Mouse (Mus musculus) spleen, postnatal 10 days (tissue): Measurements from ENCODE around the gene Trpc5.

Experiments
- DNase-seq, 2 experiments: peaks; one replicate each; pipeline ENCODE4 v3.0.0; 2021 to 2022; ENCODE audit warnings: low spot score in 2 of 2

Gene Trpc5

DNA sequence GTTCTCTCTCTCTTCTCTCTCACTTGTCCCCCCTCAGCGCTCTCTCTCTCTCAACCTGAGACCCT is at the start of gene Trpc5:
Gene Trpc5 (minus strand): TSS at position 39 of the 65 bp plus-strand sequence.
- DNase-seq, result no peak

DNA sequence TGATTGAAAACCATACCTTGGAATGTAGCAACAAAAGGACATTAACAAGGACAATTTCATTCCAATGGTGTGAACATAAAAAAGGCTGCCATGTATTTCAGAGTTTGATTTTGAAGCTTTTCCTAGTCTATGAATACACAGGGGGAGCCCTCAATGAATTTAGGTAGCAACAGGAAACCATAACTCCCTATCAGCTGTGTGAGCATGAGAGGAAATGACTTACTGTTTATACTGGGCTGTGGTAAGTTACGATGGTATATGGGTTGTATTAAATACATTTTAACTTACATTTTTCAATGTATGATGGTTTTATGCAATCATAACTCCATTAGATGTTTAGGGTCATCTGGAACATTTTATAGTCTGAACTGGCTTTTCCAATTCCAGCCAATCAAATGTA is 28.4 kb upstream of the Trpc5 start:
- no peak for DNase-seq

DNA sequence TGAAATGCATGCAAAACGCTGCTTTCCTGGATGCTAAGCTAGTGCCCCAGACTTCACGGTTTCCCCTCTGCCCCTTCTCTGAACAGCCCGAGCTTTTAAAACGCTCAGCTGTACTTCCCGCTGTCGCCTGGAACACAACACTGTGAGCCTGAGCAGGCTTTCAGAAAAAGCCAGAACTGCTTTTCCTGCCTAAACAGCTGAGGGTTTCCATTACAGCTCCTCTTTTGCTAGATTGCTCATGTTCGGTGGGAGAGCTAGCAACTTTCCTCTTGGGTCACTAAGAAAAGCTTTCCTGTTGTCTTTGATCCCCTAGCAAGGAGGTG is 1.8 kb upstream of the Trpc5 start:
- no peak for DNase-seq

DNA sequence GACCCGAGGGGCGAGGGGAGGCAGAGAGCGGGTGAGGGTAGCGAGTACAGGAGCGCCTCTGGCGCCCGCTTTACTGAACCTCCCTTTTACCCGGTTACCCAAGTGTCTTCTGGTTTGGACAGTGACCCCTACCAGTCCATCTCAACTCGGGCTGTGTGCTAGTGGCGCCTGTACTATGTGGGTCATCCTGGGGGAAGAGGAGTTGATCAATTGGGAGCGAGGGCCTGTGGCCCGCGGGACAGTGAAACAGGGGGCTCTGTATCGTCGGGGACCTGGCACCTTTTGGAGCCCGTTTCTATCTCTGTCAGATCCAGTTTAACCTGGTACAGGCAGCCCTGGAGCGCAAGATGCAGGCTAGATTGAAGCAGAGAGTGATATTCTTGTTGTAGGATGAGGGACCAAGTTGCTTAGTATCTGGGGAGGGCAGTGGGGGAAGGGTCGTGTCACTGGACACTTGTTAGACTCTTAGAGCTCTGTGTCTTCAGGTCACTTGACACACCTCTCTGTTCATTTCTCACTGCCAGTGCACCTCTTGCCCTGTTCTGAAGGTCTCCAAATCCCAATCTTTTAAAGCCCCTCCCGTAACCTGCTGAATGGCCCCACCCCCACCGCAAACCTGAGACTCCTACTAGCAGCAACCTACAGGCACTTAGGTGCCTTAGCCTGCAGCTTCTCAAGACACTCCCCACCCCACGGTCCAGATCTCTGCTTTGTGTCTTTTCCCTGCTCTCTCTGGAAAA is 1.3 kb upstream of the Trpc5 start:
- no peak for DNase-seq

DNA sequence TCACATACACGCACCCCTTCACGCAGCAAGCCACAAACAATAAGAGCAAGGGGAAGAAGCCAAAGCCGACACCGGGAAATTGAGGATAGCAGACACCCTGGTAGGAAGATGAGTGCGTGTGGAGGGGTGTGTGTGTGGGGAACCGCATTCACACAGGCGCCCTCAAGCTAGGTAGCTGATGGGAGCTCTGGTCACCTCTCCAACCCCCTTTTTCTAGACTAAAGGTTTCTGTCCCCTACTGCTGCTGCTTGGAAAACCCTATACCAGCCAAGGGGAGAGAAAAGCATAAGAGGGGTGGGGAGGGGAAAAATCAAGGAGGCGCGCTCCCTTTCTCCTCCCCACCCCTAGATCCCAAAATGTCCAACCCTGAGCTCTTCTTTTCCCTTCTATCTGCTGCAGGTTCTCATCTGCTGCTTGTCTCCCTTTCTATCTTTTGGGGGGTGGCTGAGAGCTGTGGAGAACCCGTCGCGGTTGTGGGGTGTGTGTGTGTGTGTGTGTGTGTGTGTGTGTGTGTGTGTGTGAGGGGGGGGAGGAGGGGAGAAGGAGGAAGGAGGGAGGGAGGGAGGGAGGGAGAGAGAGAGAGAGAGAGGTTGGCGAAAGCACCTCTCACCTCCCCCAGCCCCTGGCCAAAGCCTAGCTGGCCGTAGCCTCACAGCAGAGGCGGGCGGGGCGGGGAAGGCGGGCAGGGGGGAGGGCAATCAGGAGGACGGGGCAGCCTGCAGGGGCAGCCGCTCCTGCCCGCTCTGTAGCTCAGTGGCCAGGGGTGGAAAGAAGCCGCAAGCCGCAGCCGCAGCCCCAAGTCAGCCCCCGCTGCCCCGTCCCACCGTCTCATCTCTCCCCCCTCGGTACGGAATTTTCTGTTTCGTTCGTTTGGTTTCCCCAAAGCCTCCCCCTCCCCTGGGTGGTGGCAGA is 483 bp upstream of the Trpc5 start, which contains the start of gene Rtl4:
Gene Rtl4 (plus strand): TSS at position 701 of the 912 bp plus-strand sequence.
- no peak for DNase-seq

DNA sequence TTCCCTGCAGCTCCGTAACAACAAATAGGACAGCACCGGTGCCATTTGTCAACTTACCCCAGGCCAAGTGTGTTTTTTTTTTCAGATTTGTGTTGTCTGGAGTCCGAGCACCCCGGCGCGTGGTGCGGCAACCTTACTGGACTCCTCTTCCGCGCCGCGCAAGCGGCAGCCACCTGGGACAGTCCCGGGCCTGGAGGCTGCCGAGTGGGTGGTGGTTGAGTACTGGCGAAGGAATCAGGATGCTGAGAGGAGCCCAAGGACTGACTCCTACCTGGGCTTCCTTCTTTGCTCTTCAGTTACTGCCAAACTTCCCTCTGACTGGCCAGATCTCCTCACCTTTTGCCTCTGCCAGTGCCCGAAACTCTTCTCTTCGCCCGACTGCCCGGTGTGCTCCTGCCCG is 238 bp downstream of the Trpc5 start:
- DNase-seq, result no peak

DNA sequence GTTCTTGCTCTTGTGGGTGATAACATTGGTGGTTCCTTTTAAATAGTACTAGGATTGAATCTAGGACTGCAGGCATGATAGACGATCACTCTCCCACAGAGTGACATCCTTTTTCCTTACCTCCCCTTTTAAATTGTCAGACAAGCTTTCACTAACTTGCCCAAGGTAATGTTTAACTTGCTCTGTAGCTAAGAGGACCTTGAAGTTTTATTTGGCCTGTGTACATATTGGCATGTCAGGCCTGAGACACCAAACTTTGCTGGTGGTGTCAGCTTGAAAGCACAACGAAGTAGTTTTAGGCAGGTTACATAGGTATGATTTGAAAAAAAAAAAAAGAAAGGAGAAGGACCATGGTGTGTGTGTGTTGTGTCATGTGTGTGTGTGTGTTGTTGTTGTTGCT is 35.8 kb downstream of the Trpc5 start:
- DNase-seq, result no peak

DNA sequence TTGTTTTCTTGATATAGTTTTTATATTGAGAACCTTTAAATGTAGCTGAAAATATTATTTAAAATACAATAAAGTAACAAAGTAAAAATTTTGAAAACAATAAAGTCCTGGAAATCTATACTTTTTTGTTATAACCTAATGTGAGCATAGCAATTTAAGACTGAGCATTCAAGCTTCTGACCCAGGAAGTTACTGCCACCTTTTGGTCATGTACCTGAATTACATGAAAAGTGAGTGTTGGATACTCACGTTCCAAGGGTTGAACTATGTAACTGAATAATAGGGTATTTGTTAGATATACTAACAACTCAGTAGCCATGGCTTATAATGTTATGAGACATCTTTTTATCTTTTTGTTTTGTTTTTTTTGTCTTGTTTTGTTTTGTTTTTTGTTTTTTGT is 42.6 kb downstream of the Trpc5 start:
- no peak for DNase-seq

GRCm38 (mm10) chrX:144644756-144645155 is 43.2 kb downstream of the Trpc5 start:
- no peak for DNase-seq

DNA sequence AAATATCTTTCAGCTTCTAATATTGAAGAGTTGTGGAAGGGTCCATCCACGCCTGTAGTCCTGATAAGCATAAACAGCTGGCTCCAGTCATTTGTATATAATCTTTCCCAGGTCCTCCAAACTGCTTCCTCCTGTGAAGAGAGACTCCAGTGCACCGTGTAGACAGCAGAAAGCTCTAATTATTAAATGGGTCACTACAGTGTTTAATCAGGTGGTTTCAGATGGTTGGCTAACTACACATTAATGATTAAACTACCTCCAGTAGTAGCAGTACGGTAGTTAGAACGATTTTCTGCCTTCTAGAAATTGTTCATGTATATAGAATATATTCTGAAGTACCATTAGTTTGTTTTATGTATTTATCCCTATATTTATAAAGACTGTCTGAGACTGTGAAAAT is 75.2 kb downstream of the Trpc5 start:
- DNase-seq, result no peak

- no peak for DNase-seq
Observed at GRCm38 (mm10) chrX:144536431-144536830, 151.5 kb downstream of the Trpc5 start.

GRCm38 (mm10) chrX:144526042-144526441 is 161.9 kb downstream of the Trpc5 start:
- DNase-seq, result peak in 1 of 2 experiments; percentile 17

- no peak for DNase-seq
Observed at GRCm38 (mm10) chrX:144523239-144523638, 164.7 kb downstream of the Trpc5 start.

DNA sequence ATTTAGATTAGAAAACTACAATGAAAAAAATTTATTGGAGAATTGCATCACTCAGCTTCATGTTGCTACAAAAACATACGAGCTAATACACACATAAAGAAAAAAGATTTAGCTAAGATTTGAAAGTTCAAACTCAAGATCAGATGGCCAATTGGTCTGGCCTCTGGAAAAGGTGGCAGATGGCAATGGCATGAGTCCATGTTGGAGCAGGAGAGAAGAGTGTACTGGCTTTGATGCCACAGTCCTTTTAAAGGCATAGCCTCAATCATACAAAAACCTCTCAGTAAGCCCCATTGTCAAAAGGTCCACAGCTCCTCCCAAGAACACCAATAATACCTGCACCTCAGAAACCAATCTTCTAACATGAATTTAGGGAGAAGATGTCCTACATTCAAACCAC is 196.6 kb downstream of the Trpc5 start:
- DNase-seq, result no peak

- DNase-seq, result no peak
Observed at GRCm38 (mm10) chrX:144464416-144464815, 223.6 kb downstream of the Trpc5 start.

DNA sequence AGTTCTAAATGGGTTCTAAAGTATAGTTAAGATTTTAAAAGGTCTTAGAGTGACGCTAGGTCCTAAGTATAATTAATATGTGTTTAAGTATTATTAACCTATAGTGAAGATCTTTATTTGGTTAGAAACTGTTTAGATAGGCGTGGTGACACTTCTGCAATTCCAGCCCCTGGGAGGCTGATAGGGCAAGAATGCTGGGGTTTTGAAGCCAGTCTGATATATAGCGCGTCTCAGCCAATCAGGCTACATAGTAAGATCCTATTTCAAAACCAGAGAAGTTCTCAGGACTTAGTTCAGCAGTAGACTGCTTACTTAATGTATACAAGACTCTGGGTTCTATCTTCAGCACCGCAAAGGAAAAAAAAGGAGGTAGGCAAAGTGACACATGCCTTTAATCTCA is 231.7 kb downstream of the Trpc5 start, which contains the start of gene Trpc5os:
Gene Trpc5os (plus strand): TSS at position 301 of the 400 bp plus-strand sequence.
- no peak for DNase-seq

DNA sequence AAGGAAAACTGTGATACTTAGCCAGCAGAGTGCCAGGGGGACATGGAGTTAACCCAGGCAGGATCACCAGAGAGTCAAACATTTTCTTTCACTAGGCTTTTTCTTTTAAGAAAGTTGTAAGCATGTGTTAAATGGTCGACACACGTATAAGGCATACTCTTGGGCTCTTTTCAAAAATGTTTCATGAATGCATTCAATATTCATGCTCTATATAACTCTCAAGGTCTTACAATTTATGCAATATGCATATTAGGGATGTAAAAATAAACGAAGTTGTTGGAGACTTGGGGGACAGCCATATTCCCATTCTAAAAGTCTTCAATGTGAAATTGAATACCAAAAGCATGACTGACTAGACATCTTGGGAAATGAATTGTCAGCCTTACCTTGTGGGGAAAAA is 264.1 kb downstream of the Trpc5 start:
- no peak for DNase-seq

- DNase-seq, result no peak
Observed at GRCm38 (mm10) chrX:144421091-144421490, 266.9 kb downstream of the Trpc5 start.

GRCm38 (mm10) chrX:144420259-144420658 is 267.7 kb downstream of the Trpc5 start:
- no peak for DNase-seq

DNA sequence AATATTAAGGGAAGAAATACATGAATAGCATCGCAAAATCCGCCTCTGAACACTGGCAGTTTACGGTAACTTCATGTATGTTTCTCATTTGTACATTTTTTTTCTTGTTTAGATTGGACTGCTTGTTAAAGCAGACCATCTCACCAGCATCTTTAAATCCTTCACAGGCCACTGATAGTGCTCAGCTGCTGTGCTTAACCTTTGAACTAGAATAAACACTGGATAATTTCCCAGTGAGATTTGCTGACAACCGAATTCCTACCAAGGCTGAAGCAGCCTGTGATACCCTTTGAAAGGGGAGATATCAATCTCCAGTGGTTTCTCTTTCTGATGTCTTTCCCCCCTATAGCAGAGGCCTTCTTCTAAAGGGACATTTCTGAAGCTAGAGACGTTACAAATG is 279.9 kb downstream of the Trpc5 start:
- DNase-seq, result no peak

DNA sequence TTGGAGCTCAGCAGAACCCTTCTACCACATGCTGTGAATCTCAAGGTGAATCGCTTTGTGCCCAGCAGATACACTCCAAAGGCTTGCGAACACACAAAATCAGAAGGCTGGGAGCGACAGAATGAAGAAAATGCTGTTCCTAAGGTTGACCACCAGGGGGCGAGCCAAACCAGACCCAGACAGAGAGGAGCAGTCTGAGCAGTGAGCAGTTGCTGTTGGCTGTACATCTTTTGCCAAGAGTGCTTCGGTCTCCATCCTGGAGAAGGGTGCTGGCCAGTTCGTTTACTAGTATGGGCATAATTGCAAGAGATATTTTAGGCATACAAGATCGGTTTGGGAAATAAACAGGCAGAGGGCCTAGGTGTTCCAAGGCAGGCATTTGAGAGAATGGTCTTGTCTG is 284.5 kb downstream of the Trpc5 start:
- DNase-seq, result peak; percentile 12 to 48

- DNase-seq, result no peak
Observed at GRCm38 (mm10) chrX:144374196-144374595, 313.8 kb downstream of the Trpc5 start.

- no peak for DNase-seq
Observed at GRCm38 (mm10) chrX:144338355-144338754, 349.6 kb downstream of the Trpc5 start.

DNA sequence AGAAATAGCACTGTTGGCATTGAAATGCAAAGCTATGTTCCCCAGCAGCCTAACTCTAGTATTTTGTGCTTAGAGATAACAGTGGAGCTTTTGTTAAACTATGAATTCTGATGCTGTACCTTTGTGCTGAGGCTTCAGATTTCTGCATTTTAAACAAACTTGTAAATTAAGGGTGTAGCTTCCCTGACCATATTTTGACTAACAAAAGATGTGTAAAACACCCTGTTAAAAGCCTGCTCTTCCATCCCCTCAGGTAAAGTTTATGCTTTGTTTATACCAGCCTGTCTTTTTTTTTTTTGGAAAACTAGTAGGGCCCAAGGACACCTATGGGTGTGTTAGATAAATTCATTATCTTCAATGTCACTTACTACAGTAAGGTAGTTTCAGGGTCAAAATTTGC is 350.0 kb downstream of the Trpc5 start:
- no peak for DNase-seq
